Mouse (Mus musculus) retina, postnatal 1 day (tissue): ENCODE measurements around the gene Aldh6a1.

Experiments
- DNase-seq: peaks from one replicate; pipeline ENCODE4 v3.0.0-alpha.2; 2012

The Aldh6a1 gene

DNA sequence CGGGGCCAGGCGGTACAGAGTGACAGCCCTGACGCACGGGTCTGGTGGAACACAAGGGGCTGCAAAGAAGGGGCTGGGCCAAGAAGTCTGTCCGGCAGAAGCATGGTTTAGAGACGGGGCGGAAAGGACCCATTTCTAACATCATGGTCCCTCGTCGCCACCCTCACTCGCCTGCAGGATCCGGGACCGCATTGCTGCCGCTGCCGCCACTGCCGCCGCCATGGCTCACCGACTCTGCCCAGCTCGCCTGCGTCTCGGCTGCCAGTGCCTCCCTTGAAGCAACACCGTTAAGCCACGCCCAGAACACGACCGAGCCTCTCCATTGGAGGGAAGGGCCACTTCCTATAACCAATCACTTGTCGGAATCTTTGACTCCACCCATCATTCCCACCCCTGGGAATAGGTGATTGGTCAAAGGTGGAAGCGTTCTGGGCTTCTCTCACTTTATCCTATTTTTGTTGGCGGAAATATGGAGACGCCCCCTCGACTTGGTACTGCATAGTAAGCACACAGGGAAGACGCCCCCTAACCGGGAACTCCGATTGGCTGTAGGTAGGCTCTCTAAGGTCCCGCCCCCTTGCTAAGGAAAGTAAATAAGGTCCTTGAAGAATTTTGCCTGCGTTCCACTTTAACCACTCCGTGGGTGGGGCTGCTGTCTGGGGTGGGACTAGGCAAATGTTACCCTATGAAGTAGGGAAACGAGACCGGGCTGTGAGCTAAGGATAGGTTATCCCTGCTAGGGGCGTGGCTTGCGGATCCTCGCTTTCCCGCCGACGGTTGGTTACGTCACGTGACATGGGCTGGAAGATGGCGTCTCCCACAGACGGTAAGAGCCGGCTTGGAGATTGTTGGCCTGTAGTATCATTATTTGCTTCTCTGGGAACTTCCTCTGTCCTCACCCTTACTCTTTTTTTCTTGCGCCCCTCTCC, at the start of gene Aldh6a1, which contains the start of gene Lin52:
Gene Aldh6a1, minus strand, starts transcription at position 287 of the 929 bp plus-strand sequence.
Gene Lin52, plus strand, starts transcription at position 705 of the 929 bp plus-strand sequence.
- DNase-seq = peak; percentile 100

DNA sequence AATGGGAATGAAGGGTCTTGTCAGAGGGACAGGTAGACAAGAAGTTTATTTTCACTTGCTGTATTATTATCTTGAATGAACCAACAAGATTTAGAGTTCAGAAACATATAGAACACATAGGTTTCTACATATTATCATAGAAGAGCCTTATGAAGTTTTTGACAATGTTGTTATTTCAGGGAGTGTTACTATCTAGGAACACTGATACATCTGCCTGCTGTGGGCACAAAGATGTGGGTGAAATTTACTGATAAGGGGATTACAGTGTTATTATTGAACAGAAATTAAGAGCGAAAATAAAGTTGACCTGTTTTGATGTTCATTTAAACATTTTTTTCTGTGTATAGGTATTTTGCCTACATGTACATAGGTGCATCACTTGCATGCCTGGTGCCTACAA, 46.0 kb upstream of the Aldh6a1 start:
- DNase-seq = no peak

DNA sequence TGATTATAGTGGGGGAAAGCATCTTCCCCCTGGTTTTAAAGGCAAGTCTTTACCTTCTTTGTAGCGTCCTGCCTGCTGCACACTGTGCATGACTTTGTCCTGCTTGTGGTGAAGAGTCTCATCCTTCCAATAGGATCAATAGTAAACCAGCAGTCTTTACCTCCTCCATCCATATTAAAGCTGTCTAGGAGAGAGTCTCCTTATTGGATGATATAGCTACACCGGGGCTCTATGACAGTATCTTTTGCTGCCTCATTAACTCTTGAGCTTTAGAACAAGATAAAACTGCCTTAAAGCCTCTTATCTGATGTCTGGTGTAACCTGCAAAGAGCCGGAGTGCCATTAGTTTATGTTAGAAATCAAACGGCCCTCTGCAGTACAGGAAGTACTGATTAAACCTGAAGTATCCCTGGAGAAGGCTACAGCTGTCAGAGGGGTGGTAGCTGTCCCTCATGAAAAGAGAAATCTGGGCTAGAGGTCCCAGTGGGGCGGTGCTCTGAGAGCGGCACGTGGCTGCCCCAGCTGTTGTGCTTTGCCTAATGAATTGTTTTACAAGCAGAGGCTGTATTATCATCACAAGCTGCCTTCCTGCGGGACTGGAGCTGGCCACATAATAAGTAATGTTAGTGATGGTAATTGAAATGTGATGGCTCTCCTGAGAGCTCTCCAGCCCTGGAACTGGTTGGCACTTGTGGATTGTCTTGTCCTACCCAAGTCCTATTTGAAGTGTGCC, 36.7 kb upstream of the Aldh6a1 start:
- peak; percentile 87 for DNase-seq

DNA sequence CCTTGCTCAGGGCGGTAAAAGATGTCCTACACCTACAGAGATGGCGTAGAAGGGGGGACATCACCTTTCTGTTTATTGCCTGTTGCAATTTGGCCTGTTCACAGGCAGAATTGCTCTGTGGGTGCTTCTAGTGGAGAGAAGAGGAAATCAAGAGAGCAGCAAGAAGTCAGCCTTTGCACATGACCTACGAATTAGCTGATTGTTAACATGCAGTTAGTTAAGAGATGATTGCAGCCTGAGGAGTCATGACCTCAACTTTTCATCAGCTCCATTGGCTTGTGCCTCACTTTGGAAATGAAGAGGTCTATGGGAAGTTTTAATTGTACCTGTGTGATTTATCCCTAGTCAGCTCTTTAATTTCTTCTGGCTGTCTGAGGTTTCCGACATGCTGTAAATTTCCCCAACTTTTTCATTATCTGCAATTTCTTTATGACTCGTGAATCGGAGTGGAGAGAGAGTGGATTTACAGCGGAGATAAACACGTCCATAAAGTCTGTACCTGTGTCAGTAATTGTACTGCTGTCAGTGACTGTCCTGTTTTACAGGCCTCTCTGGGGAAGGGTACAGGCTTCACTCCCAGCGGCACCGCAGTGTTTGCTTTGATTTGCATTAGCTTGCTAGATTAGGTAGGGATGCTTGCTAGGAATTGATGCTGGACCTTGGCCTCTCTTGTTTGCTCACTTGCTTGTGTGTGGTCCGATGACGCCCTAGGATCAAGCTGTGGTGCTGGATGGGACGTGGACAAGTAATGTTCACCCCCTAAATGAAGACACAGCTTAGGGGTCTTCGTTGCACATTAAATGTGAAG, 32.2 kb upstream of the Aldh6a1 start:
- no peak for DNase-seq

DNA sequence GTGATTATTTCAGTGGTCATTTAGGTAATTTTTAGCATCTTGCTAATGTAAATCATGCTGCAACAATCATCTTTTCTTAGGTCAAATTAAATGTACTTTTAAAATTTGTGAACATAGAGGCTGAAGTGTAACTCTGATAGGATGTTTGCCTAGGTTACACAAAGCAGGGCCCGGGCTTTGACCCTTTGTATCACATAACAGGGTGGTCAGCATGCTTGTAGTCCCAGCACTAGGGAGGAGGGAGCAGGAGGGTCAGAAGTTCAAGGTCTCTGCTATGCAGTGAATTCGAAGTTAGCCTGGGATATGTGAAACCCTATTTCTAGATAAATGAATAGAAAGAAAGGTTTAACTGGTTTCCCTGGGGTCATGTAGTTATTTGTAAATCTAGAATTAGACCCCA, 30.4 kb upstream of the Aldh6a1 start:
- no peak for DNase-seq

DNA sequence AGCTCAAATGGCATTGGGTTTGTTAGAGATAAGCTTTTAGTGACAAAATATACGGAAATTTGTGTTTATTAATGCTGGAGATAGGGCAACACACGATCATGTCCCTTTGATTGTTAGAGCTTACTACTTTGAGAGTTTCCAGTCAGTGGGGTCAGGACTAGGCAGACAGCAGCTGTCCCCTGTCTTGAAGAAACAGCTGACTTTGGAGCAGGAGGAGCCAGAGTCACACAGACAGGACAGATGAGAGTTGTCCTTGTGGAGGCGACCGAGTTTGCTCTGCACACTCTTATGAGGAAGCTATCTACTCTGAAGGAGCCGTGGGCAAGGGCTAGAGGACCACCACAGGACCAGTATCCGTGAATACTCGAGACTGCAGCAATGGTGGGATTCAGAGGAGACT, 28.1 kb upstream of the Aldh6a1 start:
- no peak for DNase-seq

DNA sequence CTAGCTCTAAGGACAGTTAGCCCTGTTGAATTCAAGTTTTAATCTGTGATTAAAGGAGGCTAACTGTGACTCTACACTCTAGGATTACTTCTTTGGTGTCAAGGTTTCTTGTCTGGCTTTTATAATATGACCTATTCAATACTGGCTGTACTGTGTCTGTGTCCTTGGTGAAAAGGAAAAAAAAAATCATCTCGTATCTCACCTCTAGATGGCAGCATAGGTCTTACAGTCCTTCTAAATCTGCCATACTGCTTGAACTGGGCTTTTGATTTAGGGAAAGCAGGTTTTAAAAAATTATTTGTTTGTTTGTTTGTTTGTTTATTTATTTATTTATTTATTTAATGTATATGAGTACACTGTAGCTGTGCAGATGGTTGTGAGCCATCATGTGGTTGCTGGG, 17.9 kb upstream of the Aldh6a1 start:
- DNase-seq = peak; percentile 83

DNA sequence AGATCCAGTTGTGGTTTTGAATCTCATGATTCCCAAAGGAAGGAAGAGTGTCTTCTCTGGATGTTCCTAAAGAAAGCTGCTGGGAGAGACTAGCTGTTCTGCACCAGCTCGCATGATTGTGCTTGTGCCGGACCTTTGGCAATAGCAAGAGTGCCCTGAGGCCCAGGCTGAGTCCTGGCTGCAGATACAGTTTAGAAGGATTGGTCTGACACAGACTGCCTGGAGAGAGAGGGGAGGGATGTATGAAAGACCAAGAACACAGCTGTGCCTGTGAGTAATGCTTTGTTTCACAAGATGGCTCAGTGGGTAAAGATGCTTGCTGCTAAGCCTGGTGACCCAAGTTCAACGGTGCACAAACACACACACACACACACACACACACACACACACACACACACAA, 12.1 kb upstream of the Aldh6a1 start:
- DNase-seq = no peak

DNA sequence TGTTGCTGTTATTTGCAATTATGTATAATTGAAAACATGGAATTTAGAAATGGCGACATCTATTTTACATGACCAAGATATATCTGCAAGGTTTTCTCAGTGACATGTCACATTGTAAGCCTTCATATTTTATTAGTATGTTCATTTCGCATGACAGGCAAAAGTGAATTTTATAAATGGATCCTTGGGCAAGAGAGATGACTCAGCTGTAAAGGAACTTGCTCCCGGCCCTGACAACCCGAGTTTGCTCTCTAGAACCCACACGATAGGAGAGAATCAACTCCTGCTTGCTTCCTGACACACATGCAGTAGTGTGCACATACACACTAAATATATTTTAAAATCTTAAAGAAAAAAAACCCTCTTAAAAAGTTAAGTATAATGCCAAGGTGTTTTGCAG, 10.6 kb upstream of the Aldh6a1 start:
- DNase-seq = no peak

DNA sequence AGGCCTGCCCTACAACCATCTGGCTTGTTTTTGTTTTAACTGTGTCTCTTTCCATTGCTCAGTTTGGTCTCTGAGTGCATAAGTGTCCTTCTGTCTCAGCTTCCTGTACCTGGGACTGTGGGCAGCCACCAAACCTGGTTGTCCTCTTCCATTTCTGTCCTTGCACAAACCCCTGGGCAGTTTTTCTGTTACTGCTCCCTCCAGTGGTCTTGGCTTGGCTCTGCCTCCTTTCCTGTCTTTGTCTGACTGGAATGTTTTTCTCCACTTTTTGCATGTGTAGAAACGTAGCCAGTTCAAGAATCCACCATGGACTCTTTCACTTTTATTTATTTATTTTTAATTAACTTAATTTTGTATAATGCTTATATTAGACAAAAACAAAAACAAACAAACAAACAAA, 9.0 kb upstream of the Aldh6a1 start:
- DNase-seq = peak; percentile 10

DNA sequence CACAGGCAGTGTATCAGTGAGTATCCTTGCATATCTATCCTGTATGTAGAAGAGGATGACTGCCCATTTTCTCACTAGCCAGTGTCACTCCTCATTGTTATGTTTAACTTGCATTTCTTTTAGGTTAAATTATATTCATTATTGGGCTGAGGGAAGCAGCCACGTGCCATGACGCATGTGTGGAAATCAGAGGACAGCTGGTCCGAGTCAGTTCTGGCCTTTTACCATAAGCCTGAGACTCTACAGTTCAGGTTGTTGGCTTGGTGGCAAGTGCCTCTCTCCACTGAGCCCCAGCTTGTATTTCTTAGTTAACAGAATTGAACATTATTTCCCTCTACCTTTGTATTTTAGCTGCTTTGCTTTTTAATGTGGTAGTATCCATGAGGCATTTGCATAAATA, 6.1 kb upstream of the Aldh6a1 start:
- no peak for DNase-seq

DNA sequence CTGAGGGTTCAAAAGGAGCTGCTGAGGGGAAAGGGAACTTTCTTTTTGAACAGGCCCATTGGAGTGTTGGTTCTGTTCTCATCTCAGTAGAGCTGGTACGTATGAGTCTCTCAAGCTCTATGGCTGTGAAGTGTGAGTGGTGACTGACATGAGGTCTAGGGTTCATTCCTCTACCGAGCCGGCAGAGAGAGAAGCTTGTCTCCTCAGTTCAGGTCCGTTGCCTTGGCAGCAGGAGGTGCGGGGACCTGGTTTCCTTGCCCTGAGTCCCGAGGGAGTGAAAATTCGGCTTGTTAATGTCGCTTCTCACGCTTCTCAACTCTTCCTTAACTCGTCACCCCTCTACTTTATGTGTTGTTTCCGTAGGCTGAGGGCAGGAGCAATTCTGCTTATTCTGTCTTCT, 997 bp upstream of the Aldh6a1 start:
- DNase-seq = no peak

DNA sequence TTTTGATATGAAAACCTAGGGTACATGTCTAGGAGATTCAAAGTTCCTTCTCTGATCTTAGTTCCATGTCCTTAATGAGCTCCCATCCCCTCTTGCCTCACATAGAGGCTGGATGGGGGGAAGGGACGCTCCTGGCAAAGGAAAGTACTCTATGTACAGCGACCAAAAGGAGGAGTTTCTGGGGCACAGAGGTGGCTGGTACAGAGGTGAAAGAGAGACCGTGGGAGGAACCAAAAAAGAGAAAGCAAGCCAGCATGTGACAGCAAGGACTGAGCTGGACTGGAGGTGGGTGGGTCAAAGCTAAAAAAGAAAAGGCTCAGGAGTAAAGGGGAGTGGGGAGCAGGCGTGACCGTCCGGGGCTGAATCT, 470 bp downstream of the Aldh6a1 start:
- no peak for DNase-seq

DNA sequence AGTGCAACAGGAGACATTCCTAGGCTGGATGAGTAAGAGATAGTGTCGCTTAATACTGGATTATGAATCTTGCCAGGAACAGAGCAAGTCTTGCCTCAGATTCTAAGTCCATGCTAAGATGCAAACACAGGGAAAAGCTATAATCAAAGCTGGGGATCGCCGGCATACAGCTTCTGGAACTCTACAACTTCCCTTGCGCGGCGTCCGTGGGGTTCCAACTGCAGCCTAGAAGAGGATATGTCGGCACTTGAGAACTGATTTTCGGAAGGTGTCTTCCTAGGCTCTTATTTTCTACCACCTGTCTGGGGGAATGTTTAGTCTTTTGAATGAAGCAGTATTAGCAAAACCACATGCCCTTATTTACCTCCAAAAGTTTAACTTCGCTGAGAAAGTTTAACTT, 917 bp downstream of the Aldh6a1 start:
- no peak for DNase-seq

DNA sequence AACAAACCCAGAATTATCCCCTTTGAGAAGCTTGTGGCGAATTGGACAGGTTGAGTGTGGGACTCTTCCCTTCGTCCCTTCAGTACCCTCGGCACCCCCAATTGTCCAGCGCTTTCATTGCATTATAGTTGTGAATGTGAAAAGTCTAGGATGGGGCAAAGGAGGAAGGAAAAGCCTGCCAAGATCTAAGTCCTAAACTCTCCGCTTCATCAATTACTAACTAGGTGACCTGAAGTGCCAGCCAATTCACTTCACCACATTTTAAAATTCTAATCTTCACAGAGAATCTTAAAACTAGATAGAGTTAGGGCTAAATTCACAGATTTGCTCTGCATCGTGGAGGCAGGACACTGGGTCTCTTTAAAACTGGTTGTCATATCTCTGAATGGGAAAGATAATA, 2.6 kb downstream of the Aldh6a1 start:
- no peak for DNase-seq

DNA sequence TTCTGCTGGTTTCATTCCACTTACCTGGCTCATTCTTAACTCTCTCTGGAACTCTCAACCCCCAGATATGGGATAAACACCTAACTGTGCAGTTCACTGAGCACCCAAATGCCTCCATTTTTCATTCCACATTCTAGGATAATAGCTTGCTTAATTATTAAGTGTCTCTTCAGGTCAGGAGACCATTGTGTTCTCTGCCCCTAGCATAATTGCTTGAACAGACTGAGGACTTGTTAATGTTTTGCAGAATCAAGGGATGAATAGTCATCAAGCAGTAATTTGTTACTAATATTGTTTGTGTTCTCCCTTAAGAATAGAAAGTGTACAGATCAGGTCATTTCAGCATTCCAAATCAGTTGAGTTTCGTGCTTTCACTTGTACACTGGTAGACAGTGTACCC, 3.4 kb downstream of the Aldh6a1 start:
- DNase-seq = no peak

DNA sequence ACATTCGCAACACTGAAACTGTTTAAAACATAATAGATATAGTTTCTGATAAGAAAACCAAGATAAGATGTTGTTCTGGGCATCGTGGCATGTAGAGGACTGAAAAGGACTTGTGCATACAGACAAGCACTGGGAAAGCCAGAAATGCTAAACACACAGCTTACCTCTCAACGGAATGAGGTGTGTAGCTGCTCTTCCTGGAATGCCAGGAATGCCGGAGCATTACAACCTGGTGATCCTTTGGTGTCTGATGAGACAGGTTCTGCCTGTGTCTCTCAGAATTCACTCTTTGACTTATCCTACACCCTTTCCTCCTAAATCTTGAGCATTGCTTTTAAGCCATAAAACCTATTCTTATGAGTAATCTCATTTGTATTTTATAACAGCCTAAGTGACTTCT, 8.3 kb downstream of the Aldh6a1 start:
- no peak for DNase-seq

DNA sequence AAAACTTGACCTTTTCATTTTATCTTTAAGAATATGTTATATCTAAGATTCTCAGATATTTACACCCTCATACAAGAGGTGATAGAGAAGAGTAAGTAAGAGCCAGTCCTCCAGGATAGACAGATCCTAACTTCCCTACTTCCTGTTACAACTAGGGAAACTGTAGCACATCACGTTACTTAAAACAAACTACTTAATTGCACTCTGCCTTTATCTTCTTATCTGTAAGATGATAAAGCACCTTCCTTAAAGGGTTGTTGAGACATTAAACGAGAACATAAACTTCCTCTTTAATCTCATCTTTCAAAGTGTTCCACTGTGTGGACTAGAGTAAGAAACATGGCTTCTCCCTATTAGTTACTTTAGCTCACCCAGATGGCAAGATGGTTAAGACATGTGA, 12.1 kb downstream of the Aldh6a1 start:
- DNase-seq = no peak

DNA sequence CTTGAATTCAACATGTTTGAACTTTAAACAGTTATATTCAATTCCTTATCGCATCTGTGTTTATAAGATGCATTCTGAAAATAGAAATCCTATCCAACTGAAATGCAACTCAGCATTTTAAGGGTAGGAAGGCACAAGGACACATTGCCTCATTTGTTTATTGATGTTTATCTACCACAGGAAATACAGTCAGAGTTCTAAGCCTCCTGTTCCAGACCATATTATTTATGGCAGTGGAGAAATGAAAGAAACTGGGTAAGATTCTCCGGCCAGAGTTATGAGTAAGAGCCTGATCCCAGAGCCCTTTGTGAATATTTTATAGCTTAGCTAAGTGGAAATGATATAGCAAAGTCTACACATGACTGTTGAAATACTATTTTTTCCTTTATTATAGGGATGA, 21.0 kb downstream of the Aldh6a1 start:
- no peak for DNase-seq

DNA sequence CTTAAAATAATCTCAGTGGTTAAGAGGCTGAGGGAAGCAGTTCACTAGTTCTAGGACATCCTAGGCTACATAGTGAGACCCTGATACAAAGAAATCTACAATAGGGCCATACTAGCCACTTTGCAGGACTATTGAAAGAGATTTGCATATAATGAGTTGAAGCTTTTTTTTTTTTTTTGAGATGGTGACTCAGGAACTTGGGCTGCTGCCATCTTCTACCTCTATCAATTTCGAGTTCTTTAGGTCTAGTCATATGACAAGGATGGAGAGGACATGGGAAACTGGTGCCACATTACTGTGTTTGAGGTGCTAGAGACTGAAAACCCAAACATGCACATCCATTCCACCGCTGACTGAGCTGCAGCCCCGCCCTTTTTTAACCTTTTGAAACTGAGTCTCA, 26.8 kb downstream of the Aldh6a1 start:
- DNase-seq = no peak

DNA sequence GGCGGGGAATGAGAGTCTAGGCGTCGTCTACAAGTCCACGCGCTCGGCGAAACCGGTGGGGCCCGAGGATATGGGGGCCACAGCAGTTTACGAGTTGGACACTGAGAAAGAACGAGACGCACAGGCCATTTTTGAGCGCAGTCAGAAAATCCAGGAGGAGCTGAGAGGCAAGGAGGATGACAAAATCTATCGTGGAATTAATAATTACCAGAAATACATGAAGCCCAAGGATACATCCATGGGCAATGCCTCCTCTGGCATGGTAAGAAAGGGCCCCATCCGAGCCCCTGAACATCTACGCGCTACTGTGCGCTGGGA, 33.2 kb downstream of the Aldh6a1 start:
- no peak for DNase-seq

DNA sequence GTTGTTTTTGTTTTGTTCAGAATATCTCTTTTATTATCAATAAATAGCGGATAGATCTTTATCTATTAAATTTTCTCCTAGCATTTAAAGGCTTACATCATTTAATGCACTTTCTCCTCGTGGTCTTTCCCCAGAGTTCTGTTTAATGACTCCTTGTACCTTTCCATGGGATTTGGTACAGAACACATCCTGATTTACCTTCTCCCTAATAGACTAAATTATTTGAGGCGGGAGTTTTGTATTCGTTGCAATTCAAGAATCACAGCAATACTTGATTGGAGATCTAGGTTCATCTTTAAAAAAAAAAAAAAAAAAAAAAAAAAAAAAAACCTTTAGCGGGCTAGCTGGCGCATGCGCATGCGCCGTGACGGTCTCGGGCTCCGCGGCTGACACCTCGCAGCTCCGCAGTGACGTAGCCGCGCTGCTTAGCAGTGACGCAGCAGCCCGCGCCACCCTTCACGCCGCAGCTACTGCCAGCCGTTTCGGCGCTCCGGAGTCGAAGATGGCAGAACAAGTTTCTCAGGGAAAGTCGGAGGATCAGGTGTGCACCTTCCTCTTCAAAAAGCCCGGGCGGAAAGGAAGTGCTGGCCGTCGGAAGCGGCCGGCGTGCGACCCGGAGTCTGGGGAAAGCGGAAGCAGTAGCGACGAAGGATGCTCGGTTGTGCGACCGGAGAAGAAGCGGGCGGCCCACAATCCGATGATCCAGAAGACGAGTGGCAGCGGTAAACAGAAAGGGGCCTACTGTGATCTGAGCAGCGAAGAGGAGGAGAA, 33.8 kb downstream of the Aldh6a1 start, which contains the start of gene Rnf113a2:
Gene Rnf113a2, plus strand, starts transcription at position 363 of the 771 bp plus-strand sequence.
- peak; percentile 91 for DNase-seq
